Mouse (Mus musculus): ENCODE results near the gene Pik3c2a. TPM values are rescaled to one million over a fixed set of nuclear protein-coding genes. Genes with fewer than 3 reads are reported as not detected.

Pik3c2a gene
- polyA plus RNA-seq, 1 experiment from 2014 or later = 13.8 TPM

GRCm38 (mm10) chr7:116288996-116289395 lies 154.3 kb downstream of the Pik3c2a start:
- no peak for ATAC-seq (ENCODE audit: low FRiP score, low read depth)
- no peaks in the 10 kb centered on the region for H3K27me3 ChIP-seq
- 87% methylated on average over 3 of the region's 3 CpGs for WGBS
- H3K9ac ChIP-seq = no peak overlapping the region
- no peak overlapping the region for H3K4me2 ChIP-seq
- H3K4me3 ChIP-seq = no peak overlapping the region
- H3K36me3 ChIP-seq = no peaks in the 10 kb centered on the region
- H3K27ac ChIP-seq (replicated peaks) = no peak overlapping the region
- no peaks in the 10 kb centered on the region for H3K4me1 ChIP-seq (replicated peaks)
- H3K9me3 ChIP-seq = no peaks in the 10 kb centered on the region

GRCm38 (mm10) chr7:116287959-116288358 lies 155.3 kb downstream of the Pik3c2a start:
- no peak overlapping the region for H3K9ac ChIP-seq
- no peak for ATAC-seq (ENCODE audit: low FRiP score, low read depth)
- no peaks in the 10 kb centered on the region for H3K9me3 ChIP-seq
- no peak overlapping the region for H3K4me3 ChIP-seq
- peaks cover 6% of the 10 kb centered on the region; the same call in 1 of the 2 replicates for H3K4me1 ChIP-seq (replicated peaks)
- H3K27me3 ChIP-seq = no peaks in the 10 kb centered on the region
- 86% methylated on average over 5 of the region's 5 CpGs for WGBS
- no peaks in the 10 kb centered on the region for H3K36me3 ChIP-seq
- H3K27ac ChIP-seq (replicated peaks) = no peak overlapping the region
- no peak overlapping the region for H3K4me2 ChIP-seq

Other genes with a start within 250 kb of the Pik3c2a start
- 9.4 and 10.3 TPM in 2 replicates for gene Plekha7, start 135.1 kb downstream of the Pik3c2a start, polyA plus RNA-seq (2015; fragmentation: Nextera tagmentation; extraction: Ambion mirVana)
- 480 and 532 TPM in 2 replicates for gene Rps13, start 109.3 kb downstream of the Pik3c2a start, polyA plus RNA-seq (2015; fragmentation: Nextera tagmentation; extraction: Ambion mirVana)
- gene Nucb2, start 60.9 kb upstream of the Pik3c2a start, polyA plus RNA-seq (2015; fragmentation: Nextera tagmentation; extraction: Ambion mirVana) = 27.5 and 29.6 TPM in 2 replicates

All from hindbrain, embryonic 15.5 days (tissue).